Mouse (Mus musculus) embryonic fibroblast, embryonic 13.5 days (primary cell): ENCODE data around the gene Gsto2. TPM values are rescaled to one million over a fixed set of nuclear protein-coding genes. Genes with fewer than 3 reads are reported as not detected.

Experiments used
- H3K27ac ChIP-seq: 2 replicates; pipeline ENCODE4 v1.5.1; 2012; ENCODE audit warnings: low read length, control low read depth, inconsistent platforms; ENCODE audit not compliant: insufficient read depth
- H3K4me1 ChIP-seq: 2 replicates; pipeline ENCODE4 v1.6.1; 2011; ENCODE audit warnings: low read length; ENCODE audit not compliant: control insufficient read depth, insufficient read depth
- H3K4me3 ChIP-seq: 2 replicates; pipeline ENCODE4 v1.5.1; 2011; ENCODE audit warnings: mild to moderate bottlenecking, control low read depth, low read length; ENCODE audit not compliant: insufficient read depth
- CTCF ChIP-seq: IDR thresholded peaks from 2 replicates; pipeline ENCODE4 v1.5.1; 2011; ENCODE audit warnings: mild to moderate bottlenecking, control low read depth, low read length, moderate library complexity, borderline replicate concordance; ENCODE audit not compliant: insufficient read depth
- POLR2A ChIP-seq: IDR thresholded peaks from 2 replicates; pipeline ENCODE4 v1.6.1; 2011; ENCODE audit warnings: low read depth, mild to moderate bottlenecking, control low read depth, low read length, moderate library complexity
- polyA plus RNA-seq: library from polyadenylated mRNA; stranded (reverse); fragments of >200 nt; gene quantifications from 2 replicates; pipeline ENCODE4 v1.2.4, GENCODE M21; 2011; ENCODE audit warnings: low read depth; ENCODE audit not compliant: missing spikeins, insufficient read length

Gene Gsto2
- polyA plus RNA-seq, 1 experiment: 0.98 TPM

- Histone ChIP-seq H3K27ac (peak overlapping the region; percentile 74), H3K4me3 (no peak overlapping the region), H3K4me1 (peaks cover 27% of the 10 kb centered on the region)
- no peak for TF ChIP-seq POLR2A
- no peak for TF ChIP-seq CTCF
These were observed 21.3 kb downstream of the Gsto2 start for GRCm38 (mm10) chr19:47886617-47887016.

GRCm38 (mm10) chr19:47887417-47887816 lies 22.1 kb downstream of the Gsto2 start:
- H3K4me3 ChIP-seq: no peak overlapping the region
- peak overlapping the region; percentile 46 for H3K27ac ChIP-seq
- H3K4me1 ChIP-seq: peaks cover 33% of the 10 kb centered on the region
- TF ChIP-seq CTCF (no peak), POLR2A (no peak)

GRCm38 (mm10) chr19:47888037-47888436 lies 22.7 kb downstream of the Gsto2 start:
- TF ChIP-seq CTCF: no peak
- TF ChIP-seq POLR2A: no peak
- Histone ChIP-seq H3K27ac (no peak overlapping the region), H3K4me1 (peaks cover 36% of the 10 kb centered on the region), H3K4me3 (no peak overlapping the region)

GRCm38 (mm10) chr19:47890489-47891130 lies 25.3 kb downstream of the Gsto2 start:
- H3K27ac ChIP-seq: peak overlapping the region; percentile 82
- H3K4me3 ChIP-seq: no peak overlapping the region
- H3K4me1 ChIP-seq: peaks cover 29% of the 10 kb centered on the region
- TF ChIP-seq POLR2A: no peak
- no peak for TF ChIP-seq CTCF

- TF ChIP-seq POLR2A (0 out of 2 replicates have a peak, but pooled peaks have one; percentile 11), CTCF (no peak)
- Histone ChIP-seq H3K4me3 (no peak overlapping the region), H3K27ac (peak overlapping the region; percentile 82), H3K4me1 (peaks cover 29% of the 10 kb centered on the region)
These were observed 26.4 kb downstream of the Gsto2 start for GRCm38 (mm10) chr19:47891562-47892312.

GRCm38 (mm10) chr19:47893092-47893491 lies 27.8 kb downstream of the Gsto2 start:
- Histone ChIP-seq H3K4me1 (peaks cover 24% of the 10 kb centered on the region), H3K27ac (no peak overlapping the region), H3K4me3 (no peak overlapping the region)
- TF ChIP-seq CTCF (no peak), POLR2A (no peak)

- no peak overlapping the region for H3K4me3 ChIP-seq
- H3K4me1 ChIP-seq: peaks cover 25% of the 10 kb centered on the region
- TF ChIP-seq CTCF (no peak), POLR2A (no peak)
- no peak overlapping the region for H3K27ac ChIP-seq
These were observed 33.2 kb downstream of the Gsto2 start for GRCm38 (mm10) chr19:47898472-47899079.

- TF ChIP-seq POLR2A: no peak
- TF ChIP-seq CTCF: no peak
- no peak overlapping the region for H3K27ac ChIP-seq
- H3K4me3 ChIP-seq: no peak overlapping the region
- H3K4me1 ChIP-seq: peaks cover 26% of the 10 kb centered on the region
These were observed 34.7 kb downstream of the Gsto2 start for GRCm38 (mm10) chr19:47900012-47900411.

GRCm38 (mm10) chr19:47900558-47900957 lies 35.2 kb downstream of the Gsto2 start:
- no peak overlapping the region for H3K27ac ChIP-seq
- no peak for TF ChIP-seq CTCF
- no peak for TF ChIP-seq POLR2A
- no peak overlapping the region for H3K4me3 ChIP-seq
- H3K4me1 ChIP-seq: peaks cover 26% of the 10 kb centered on the region
